Mouse (Mus musculus): ENCODE results near the gene Gm21789.
"Not testable (repeated sequence)": the region's sequence is repeated elsewhere in the genome, so short reads cannot be mapped to it uniquely, and the experiment has no call there.

DNA sequence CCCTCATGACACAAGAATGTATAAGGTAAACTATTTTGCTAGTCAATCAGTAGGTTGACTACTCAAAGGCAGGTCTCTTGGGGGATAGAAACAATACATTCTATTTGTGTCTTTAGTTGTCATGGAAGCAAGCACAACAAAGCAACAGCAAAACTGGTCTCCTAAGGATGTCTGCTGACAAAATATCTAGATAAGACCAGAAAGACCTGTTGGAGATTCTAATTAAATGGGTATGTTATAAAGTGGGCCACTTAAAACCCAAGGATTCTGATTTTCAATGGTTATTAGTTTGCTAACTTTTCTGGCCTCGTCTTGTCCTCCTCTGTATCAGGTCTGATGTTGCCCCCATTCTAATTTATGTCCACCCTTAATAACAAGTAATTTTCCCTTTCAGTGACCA is at the start of gene Gm21789:
- not testable (repeated sequence) for TF ChIP-seq GATA1 (IDR thresholded peaks at IDR 0.05; ENCODE audit: borderline replicate concordance, low read length); FLI1 (IDR thresholded peaks at IDR 0.05; ENCODE audit: low read length)

All from megakaryocyte, embryonic 14.5 days (primary cell).